Mouse (Mus musculus) thymus, adult 2 months (tissue): ENCODE measurements around the gene Bcor.

Experiments
- CTCF ChIP-seq: fragments of 200-500 bp; IDR thresholded peaks from 2 replicates; pipeline ENCODE4 v1.5.1; 2012; ENCODE audit warnings: mild to moderate bottlenecking, control low read depth, low read length, moderate library complexity, borderline replicate concordance; ENCODE audit not compliant: control insufficient read depth, poor library complexity, insufficient read depth; ENCODE audit errors: extremely low read depth
- POLR2A ChIP-seq: fragments of 200-500 bp; IDR thresholded peaks from 2 replicates; pipeline ENCODE4 v1.6.1; 2012; ENCODE audit warnings: mild to moderate bottlenecking, low read length, control low read depth, moderate library complexity; ENCODE audit not compliant: control insufficient read depth, poor library complexity, insufficient read depth; ENCODE audit errors: extremely low read depth

DNA sequence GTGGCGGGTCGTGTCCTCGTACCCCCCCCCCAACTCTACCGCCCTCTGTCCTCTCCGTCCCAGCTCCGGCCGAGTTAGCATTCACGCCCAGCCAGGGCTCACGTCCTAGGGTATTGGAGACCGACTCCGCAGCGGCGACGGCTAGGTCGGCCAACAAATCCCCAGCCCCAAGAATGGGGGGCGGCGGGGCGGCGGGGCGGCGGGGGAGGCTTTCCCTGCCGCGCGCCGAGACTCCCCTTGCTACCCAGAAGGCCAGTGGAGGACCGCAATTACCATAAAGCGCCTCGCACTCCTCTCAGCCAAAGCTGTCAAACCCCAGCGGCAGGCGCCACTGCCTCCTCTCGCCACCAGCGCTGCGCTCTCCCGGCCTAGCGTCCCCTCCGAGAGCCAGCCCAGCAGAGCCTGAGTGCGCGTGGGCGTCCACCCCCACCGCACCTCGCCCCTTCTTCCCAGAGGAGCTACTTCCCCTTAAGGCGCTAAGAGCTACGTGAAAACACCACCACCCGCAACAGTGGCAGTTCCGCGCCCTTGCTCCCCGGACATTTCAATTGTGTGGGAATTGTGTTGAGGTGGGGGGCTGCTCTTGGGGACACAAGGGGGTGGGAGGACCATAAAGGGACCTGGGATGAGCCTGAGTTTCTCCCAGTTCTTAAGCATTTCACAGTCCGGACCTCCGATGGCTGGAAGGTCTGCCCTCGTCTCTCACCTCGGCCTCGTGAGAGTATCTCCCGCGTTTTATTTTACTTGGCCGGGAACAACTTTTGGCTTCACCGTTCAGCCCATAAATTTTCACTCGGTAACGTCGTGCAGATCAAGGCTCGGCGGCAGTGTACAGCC lies 79.0 kb downstream of the Bcor start:
- TF ChIP-seq CTCF (no peak), POLR2A (no peak)
